Mouse (Mus musculus) midbrain, embryonic 15.5 days (tissue): Measurements from ENCODE around the gene Rab7b. TPM values are rescaled to one million over a fixed set of nuclear protein-coding genes. Genes with fewer than 3 reads are reported as not detected.

Source experiments
- ATAC-seq: fragments of 200-750 bp; cut with Nextera tagmentation; replicated peaks from 2 replicates; pipeline ENCODE4 v1.8.0; 2017; ENCODE audit warnings: moderate TSS enrichment
- H3K27ac ChIP-seq: fragments of 300-500 bp; sonication (generic); 2 replicates; pipeline ENCODE4 v1.5.1; 2015; ENCODE audit warnings: mild to moderate bottlenecking, inconsistent platforms
- H3K27me3 ChIP-seq: fragments of 300-500 bp; sonication (generic); replicated peaks from 2 replicates; pipeline ENCODE4 v1.6.1; 2015; ENCODE audit warnings: inconsistent platforms
- H3K36me3 ChIP-seq: fragments of 300-500 bp; sonication (generic); replicated peaks from 2 replicates; pipeline ENCODE4 v1.6.1; 2015; ENCODE audit warnings: inconsistent platforms
- H3K4me1 ChIP-seq: fragments of 300-500 bp; sonication (generic); 2 replicates; pipeline ENCODE4 v1.6.1; 2015; ENCODE audit warnings: inconsistent platforms
- H3K4me2 ChIP-seq: fragments of 300-500 bp; sonication (generic); 2 replicates; pipeline ENCODE4 v1.6.1; 2015; ENCODE audit warnings: inconsistent platforms, mild to moderate bottlenecking, moderate library complexity
- H3K4me3 ChIP-seq: fragments of 300-500 bp; sonication (generic); 2 replicates; pipeline ENCODE4 v1.5.1; 2015; ENCODE audit warnings: mild to moderate bottlenecking, inconsistent platforms
- H3K9ac ChIP-seq: fragments of 300-500 bp; sonication (generic); 2 replicates; pipeline ENCODE4 v1.6.1; 2015; ENCODE audit warnings: mild to moderate bottlenecking, inconsistent platforms
- H3K9me3 ChIP-seq: fragments of 300-500 bp; sonication (generic); 2 replicates; pipeline ENCODE4 v1.6.1; 2016; ENCODE audit warnings: inconsistent platforms
- WGBS: fragments of 180-500 bp; shearing (Covaris S2); methylation state at CpG from one replicate; pipeline ENCODE4 v1.1.7; 2015; ENCODE audit warnings: mixed read lengths; 5-methylcytosine and 5-hydroxymethylcytosine counted together
- polyA plus RNA-seq: library from polyadenylated mRNA; unstranded; fragments of >200 nt; fragmentation: Nextera tagmentation; extraction: Ambion mirVana; gene quantifications from 2 replicates; pipeline ENCODE4 v1.2.1, GENCODE M21; 2015

Rab7b gene
- polyA plus RNA-seq, result 1.1 and 1.2 TPM in 2 replicates

- no peak within 1 kb of the TSS for H3K27ac ChIP-seq
These were observed at the start of gene Rab7b for GRCm38 (mm10) chr1:131688475-131688874. Rab7b (plus strand) TSS chr1:131688695.

GRCm38 (mm10) chr1:131640062-131640461 lies 48.4 kb upstream of the Rab7b start:
- H3K4me1 ChIP-seq, result no peaks in the 10 kb centered on the region
- H3K27me3 ChIP-seq, result no peaks in the 10 kb centered on the region
- H3K4me2 ChIP-seq, result no peak overlapping the region
- H3K27ac ChIP-seq, result no peak overlapping the region
- no peak for ATAC-seq
- no peak overlapping the region for H3K9ac ChIP-seq
- no peaks in the 10 kb centered on the region for H3K9me3 ChIP-seq
- H3K4me3 ChIP-seq, result no peak overlapping the region
- H3K36me3 ChIP-seq, result no peaks in the 10 kb centered on the region
- 85% methylated on average over 4 of the region's 4 CpGs for WGBS

More at GRCm38 (mm10) chr1:131688475-131688874, at the start of gene Rab7b:
- ATAC-seq, result no peak
- no peaks in the 10 kb centered on the region for H3K9me3 ChIP-seq
- no peaks in the 10 kb centered on the region for H3K4me1 ChIP-seq
- no peak within 1 kb of the TSS for H3K4me3 ChIP-seq
- no peaks in the 10 kb centered on the region for H3K36me3 ChIP-seq
- no peaks in the 10 kb centered on the region for H3K27me3 ChIP-seq
- WGBS, result 61% methylated on average over 8 of the region's 8 CpGs
- no peak within 1 kb of the TSS for H3K9ac ChIP-seq
- H3K4me2 ChIP-seq, result no peak within 1 kb of the TSS

DNA sequence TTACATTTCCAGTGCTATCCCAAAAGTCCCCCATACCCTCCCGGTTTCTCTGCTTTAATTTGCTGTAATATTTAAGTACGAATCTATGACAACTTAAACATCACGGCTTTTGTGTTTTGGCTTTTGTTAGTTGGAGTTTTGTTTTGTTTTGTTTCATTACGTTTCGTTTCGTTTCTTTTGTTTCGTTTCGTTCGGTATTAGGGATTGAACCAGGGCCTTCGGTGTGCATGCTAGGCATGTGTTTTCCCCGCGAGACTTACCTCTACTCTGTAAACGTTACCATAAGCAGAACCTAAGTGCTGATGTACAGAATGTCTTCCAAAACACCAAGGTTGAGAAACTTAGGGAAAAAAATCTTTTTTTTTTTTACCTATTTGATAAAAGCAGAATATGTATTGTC lies 46.9 kb upstream of the Rab7b start:
- Histone ChIP-seq H3K4me2 (no peak overlapping the region), H3K9me3 (no peaks in the 10 kb centered on the region), H3K27me3 (no peaks in the 10 kb centered on the region), H3K4me3 (no peak overlapping the region), H3K36me3 (no peaks in the 10 kb centered on the region), H3K27ac (no peak overlapping the region), H3K9ac (no peak overlapping the region), H3K4me1 (no peaks in the 10 kb centered on the region)
- ATAC-seq, result no peak
- 94% methylated on average over 13 of the region's 13 CpGs for WGBS

- ATAC-seq, result no peak
- H3K9ac ChIP-seq, result no peak overlapping the region
- WGBS, result 93% methylated on average over 2 of the region's 2 CpGs
These were observed 46.2 kb upstream of the Rab7b start for GRCm38 (mm10) chr1:131642251-131642650.

DNA sequence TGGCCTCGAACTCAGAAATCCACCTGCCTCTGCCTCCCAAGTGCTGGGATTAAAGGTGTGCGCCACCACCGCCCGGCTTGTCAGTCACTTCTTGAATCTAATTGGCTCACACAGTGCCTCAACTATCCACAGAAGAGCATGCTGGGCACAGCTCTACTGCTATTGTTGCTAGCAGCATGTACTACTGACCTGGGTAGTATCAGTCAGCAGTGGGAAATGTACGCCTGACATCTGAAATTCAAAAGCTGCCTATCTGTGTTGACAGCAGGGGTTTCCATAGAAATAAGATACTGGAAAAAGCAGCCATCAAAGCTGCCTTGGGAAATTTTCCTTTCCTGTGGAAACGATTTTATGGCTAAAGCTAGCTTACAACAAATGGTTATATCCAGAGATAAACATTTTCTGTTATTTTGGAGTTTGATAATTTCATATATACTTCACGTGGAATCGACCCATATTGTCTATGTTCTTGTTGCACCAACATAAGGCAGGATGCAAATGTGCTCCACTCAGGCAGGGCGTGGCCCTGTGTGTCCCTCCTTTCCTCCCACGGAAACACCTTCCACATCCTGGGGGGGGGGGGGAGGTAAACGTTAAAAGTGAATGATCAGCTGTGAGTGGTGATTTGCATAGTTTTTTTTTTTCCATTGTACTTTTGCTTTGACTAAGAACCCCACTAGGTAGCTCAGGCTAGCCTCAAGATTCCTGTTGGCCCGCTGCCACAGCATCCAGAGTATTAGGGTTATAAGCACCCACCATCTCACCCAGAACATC lies 35.6 kb upstream of the Rab7b start:
- no peaks in the 10 kb centered on the region for H3K27me3 ChIP-seq
- H3K9ac ChIP-seq, result no peak overlapping the region
- H3K4me2 ChIP-seq, result no peak overlapping the region
- H3K36me3 ChIP-seq, result no peaks in the 10 kb centered on the region
- peaks cover 7% of the 10 kb centered on the region for H3K4me1 ChIP-seq
- H3K9me3 ChIP-seq, result no peaks in the 10 kb centered on the region
- no peak overlapping the region for H3K27ac ChIP-seq
- H3K4me3 ChIP-seq, result no peak overlapping the region
- WGBS, result 77% methylated on average over 12 of the region's 12 CpGs
- no peak for ATAC-seq

More at GRCm38 (mm10) chr1:131642251-131642650, 46.2 kb upstream of the Rab7b start:
- H3K4me2 ChIP-seq, result no peak overlapping the region
- no peaks in the 10 kb centered on the region for H3K27me3 ChIP-seq
- no peaks in the 10 kb centered on the region for H3K36me3 ChIP-seq
- no peak overlapping the region for H3K27ac ChIP-seq
- no peaks in the 10 kb centered on the region for H3K4me1 ChIP-seq
- no peak overlapping the region for H3K4me3 ChIP-seq
- no peaks in the 10 kb centered on the region for H3K9me3 ChIP-seq

GRCm38 (mm10) chr1:131655601-131656000 lies 32.9 kb upstream of the Rab7b start:
- Histone ChIP-seq H3K27me3 (no peaks in the 10 kb centered on the region), H3K9me3 (no peaks in the 10 kb centered on the region), H3K9ac (no peak overlapping the region), H3K4me2 (no peak overlapping the region), H3K4me1 (peaks cover 7% of the 10 kb centered on the region), H3K27ac (no peak overlapping the region), H3K36me3 (no peaks in the 10 kb centered on the region), H3K4me3 (no peak overlapping the region)
- 91% methylated on average over 6 of the region's 6 CpGs for WGBS
- no peak for ATAC-seq

GRCm38 (mm10) chr1:131657945-131658354 lies 30.5 kb upstream of the Rab7b start:
- peak overlapping the region; percentile 49 for H3K4me2 ChIP-seq
- WGBS, result under 1% methylated on average over 11 of the region's 11 CpGs
- no peaks in the 10 kb centered on the region for H3K27me3 ChIP-seq
- peak overlapping the region; percentile 30 for H3K4me3 ChIP-seq
- H3K9me3 ChIP-seq, result no peaks in the 10 kb centered on the region
- peaks cover 7% of the 10 kb centered on the region for H3K4me1 ChIP-seq
- no peaks in the 10 kb centered on the region for H3K36me3 ChIP-seq
- H3K9ac ChIP-seq, result peak overlapping the region; percentile 42
- peak overlapping the region; percentile 87 for H3K27ac ChIP-seq
- ATAC-seq, result peak; percentile 93

GRCm38 (mm10) chr1:131659512-131660085 lies 28.9 kb upstream of the Rab7b start:
- H3K4me3 ChIP-seq, result no peak overlapping the region
- peaks cover 7% of the 10 kb centered on the region for H3K4me1 ChIP-seq
- no peaks in the 10 kb centered on the region for H3K27me3 ChIP-seq
- no peaks in the 10 kb centered on the region for H3K36me3 ChIP-seq
- no peak overlapping the region for H3K9ac ChIP-seq
- no peak overlapping the region for H3K4me2 ChIP-seq
- WGBS, result 72% methylated on average over 5 of the region's 5 CpGs
- no peak overlapping the region for H3K27ac ChIP-seq
- no peak for ATAC-seq
- no peaks in the 10 kb centered on the region for H3K9me3 ChIP-seq

- Histone ChIP-seq H3K9ac (no peak overlapping the region), H3K4me3 (no peak overlapping the region), H3K4me1 (peaks cover 7% of the 10 kb centered on the region), H3K9me3 (no peaks in the 10 kb centered on the region), H3K36me3 (no peaks in the 10 kb centered on the region), H3K27ac (no peak overlapping the region), H3K4me2 (no peak overlapping the region), H3K27me3 (no peaks in the 10 kb centered on the region)
- WGBS, result 88% methylated on average over 2 of the region's 2 CpGs
- ATAC-seq, result no peak
These were observed 28.2 kb upstream of the Rab7b start for GRCm38 (mm10) chr1:131660266-131660665.

DNA sequence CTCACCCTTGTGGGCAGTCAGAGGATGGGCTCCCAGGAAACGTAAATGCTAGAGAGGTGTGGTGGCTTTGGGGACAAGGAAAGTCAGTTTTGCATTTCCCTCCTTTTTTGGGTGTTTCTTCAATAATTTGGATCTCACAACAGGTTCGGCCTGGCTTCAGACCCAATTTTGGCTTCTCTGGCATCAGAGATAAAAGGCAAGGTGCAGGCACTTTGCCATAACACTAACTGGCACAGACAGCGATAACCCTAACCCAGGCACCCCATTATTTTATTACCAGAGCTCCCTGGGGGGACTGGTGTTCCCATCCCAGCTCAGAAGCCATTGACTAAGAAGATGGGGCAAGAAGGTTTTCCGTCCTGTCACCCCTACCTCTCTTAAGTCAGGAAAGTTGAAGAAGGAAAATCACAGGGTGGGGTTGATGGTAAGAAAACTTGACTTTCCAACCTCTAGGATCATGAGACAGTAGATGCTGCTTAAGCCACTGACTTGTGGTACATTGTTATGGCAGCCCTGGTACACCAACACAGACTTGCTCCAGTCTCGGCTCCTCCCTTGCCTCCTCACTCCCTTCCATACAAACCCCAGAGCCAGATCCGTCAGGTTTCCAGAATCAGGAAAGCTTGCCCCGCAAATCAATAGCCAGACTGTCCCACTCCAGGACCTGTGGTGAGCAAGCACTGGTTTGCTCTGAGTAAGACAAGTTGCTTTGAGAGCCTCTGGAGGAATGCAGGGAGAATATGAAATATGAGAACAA lies 27.6 kb upstream of the Rab7b start:
- no peak for ATAC-seq
- Histone ChIP-seq H3K9ac (no peak overlapping the region), H3K27ac (no peak overlapping the region), H3K9me3 (no peaks in the 10 kb centered on the region), H3K4me1 (peaks cover 7% of the 10 kb centered on the region), H3K27me3 (no peaks in the 10 kb centered on the region), H3K4me3 (no peak overlapping the region), H3K4me2 (no peak overlapping the region), H3K36me3 (no peaks in the 10 kb centered on the region)
- 85% methylated on average over 7 of the region's 7 CpGs for WGBS

DNA sequence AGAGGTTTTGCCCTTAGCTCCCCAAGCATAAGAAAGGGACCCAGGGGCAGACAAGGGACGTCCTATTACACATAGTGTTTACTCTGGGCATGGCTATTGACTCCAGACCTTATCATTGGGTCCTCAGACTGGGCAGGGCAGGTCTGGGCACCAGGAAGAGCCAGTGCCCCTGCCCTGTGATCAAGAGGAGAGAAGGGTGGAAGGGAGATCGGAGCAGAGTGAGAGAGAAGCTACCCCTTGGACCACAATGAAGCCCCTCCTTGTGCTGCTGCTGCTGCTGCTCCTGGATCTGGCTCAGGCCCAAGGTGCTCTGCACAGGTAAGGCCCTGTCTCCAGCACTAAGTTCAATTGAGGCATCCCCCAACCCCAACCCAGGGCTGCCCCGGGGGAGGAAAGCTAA lies 26.7 kb upstream of the Rab7b start:
- ATAC-seq, result no peak

DNA sequence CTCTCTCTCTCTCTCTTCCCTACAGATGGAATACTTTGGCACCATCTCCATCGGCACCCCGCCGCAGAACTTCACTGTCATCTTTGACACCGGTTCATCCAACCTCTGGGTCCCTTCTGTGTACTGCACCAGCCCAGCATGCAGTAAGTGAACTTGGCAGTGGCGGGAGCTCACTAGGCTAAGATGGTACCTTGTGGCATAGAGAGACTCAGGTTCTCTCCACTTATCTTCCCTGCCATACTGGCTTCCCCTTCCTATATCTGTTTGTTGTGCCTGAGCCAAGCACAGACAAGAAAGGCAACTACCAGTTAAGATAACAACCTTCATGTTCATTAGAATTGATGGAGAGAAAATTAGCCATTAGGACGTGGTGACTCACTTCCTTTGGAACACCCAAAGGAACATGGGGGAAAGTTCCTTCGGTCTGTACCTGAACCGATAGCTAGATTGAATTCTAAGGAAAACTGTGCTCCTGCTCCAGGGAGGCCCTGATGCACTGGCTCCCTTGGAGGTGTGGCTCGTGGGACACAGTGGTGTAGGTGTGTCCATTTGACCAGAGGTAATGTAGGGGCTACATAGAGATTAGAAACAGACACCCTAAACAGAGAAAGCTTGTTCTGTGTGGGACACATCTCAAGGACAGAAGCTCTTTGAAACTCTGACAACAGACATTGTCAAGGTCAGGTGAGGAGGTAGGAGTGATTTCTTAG lies 25.1 kb upstream of the Rab7b start:
- no peak overlapping the region for H3K4me2 ChIP-seq
- H3K36me3 ChIP-seq, result no peaks in the 10 kb centered on the region
- no peaks in the 10 kb centered on the region for H3K9me3 ChIP-seq
- 91% methylated on average over 9 of the region's 9 CpGs for WGBS
- no peak overlapping the region for H3K27ac ChIP-seq
- no peak overlapping the region for H3K9ac ChIP-seq
- no peaks in the 10 kb centered on the region for H3K4me1 ChIP-seq
- no peak for ATAC-seq
- H3K27me3 ChIP-seq, result no peaks in the 10 kb centered on the region
- H3K4me3 ChIP-seq, result no peak overlapping the region

More for the DNA sequence above, 26.7 kb upstream of the Rab7b start:
- WGBS, result 79% methylated on average over 3 of the region's 3 CpGs
- H3K4me1 ChIP-seq, result peaks cover 7% of the 10 kb centered on the region
- no peak overlapping the region for H3K9ac ChIP-seq
- no peak overlapping the region for H3K4me3 ChIP-seq
- H3K27ac ChIP-seq, result no peak overlapping the region
- no peaks in the 10 kb centered on the region for H3K9me3 ChIP-seq
- no peaks in the 10 kb centered on the region for H3K27me3 ChIP-seq
- H3K4me2 ChIP-seq, result no peak overlapping the region
- H3K36me3 ChIP-seq, result no peaks in the 10 kb centered on the region
